Mouse (Mus musculus): Measurements from ENCODE around the gene Bahd1. TPM values are rescaled to one million over a fixed set of nuclear protein-coding genes. Genes with fewer than 3 reads are reported as not detected.

The Bahd1 gene
- polyA plus RNA-seq, 1 experiment from 2014 or later: 2.8 TPM

- H3K4me2 ChIP-seq (ENCODE audit: low read depth, low read length): no peak overlapping the region
- H3K36me3 ChIP-seq (ENCODE audit: control insufficient read depth, insufficient read depth, low read length): no peaks in the 10 kb centered on the region
- H3K4me1 ChIP-seq (replicated peaks; ENCODE audit: control insufficient read depth, insufficient read depth, low read length): no peaks in the 10 kb centered on the region; the same call in 1 of the 2 replicates
- 73% methylated on average over 11 of the region's 11 CpGs for WGBS
- no peak overlapping the region for H3K9ac ChIP-seq (ENCODE audit: low read length)
- no peak overlapping the region for H3K4me3 ChIP-seq (ENCODE audit: low read length)
- peaks cover 6% of the 10 kb centered on the region for H3K27me3 ChIP-seq (ENCODE audit: control insufficient read depth, insufficient read depth, low read depth, low read length)
- H3K27ac ChIP-seq (ENCODE audit: low read length): no peak overlapping the region
- no peaks in the 10 kb centered on the region for H3K9me3 ChIP-seq (ENCODE audit: control insufficient read depth, low read length)
- no peak for ATAC-seq (ENCODE audit: low read depth)
These were observed 69.5 kb downstream of the Bahd1 start for GRCm38 (mm10) chr2:118969585-118970147.

GRCm38 (mm10) chr2:118972048-118972447 lies 71.9 kb downstream of the Bahd1 start:
- H3K36me3 ChIP-seq (ENCODE audit: control insufficient read depth, insufficient read depth, low read length): no peaks in the 10 kb centered on the region
- peaks cover 6% of the 10 kb centered on the region for H3K4me1 ChIP-seq (replicated peaks; ENCODE audit: control insufficient read depth, insufficient read depth, low read length)
- peaks cover 10% of the 10 kb centered on the region for H3K27me3 ChIP-seq (ENCODE audit: control insufficient read depth, insufficient read depth, low read depth, low read length)
- ATAC-seq (ENCODE audit: low read depth): no peak
- H3K9me3 ChIP-seq (ENCODE audit: control insufficient read depth, low read length): no peaks in the 10 kb centered on the region
- WGBS: 72% methylated on average over 5 of the region's 5 CpGs
- H3K27ac ChIP-seq (ENCODE audit: low read length): no peak overlapping the region
- no peak overlapping the region for H3K9ac ChIP-seq (ENCODE audit: low read length)
- H3K4me2 ChIP-seq (ENCODE audit: low read depth, low read length): no peak overlapping the region
- H3K4me3 ChIP-seq (ENCODE audit: low read length): no peak overlapping the region

- WGBS: 1% methylated on average over 33 of the region's 33 CpGs
- Histone ChIP-seq H3K4me2 (ENCODE audit: low read depth, low read length) (peak overlapping the region; percentile 74), H3K9me3 (ENCODE audit: control insufficient read depth, low read length) (no peaks in the 10 kb centered on the region), H3K27ac (ENCODE audit: low read length) (no peak overlapping the region), H3K4me1 (replicated peaks; ENCODE audit: control insufficient read depth, insufficient read depth, low read length) (peaks cover 6% of the 10 kb centered on the region), H3K36me3 (ENCODE audit: control insufficient read depth, insufficient read depth, low read length) (no peaks in the 10 kb centered on the region), H3K27me3 (ENCODE audit: control insufficient read depth, insufficient read depth, low read depth, low read length) (peaks cover 10% of the 10 kb centered on the region), H3K9ac (ENCODE audit: low read length) (peak overlapping the region; percentile 69), H3K4me3 (ENCODE audit: low read length) (peak overlapping the region; percentile 42)
- ATAC-seq (ENCODE audit: low read depth): peak; percentile 80
These were observed 72.7 kb downstream of the Bahd1 start for GRCm38 (mm10) chr2:118972687-118973376.

Other genes with a start within 250 kb of the Bahd1 start
- gene Pak6, start 237.1 kb upstream of the Bahd1 start, polyA plus RNA-seq (2015; fragmentation: Nextera tagmentation; extraction: Ambion mirVana): 2.2 and 3.9 TPM in 2 replicates
- 0.06 and 0.11 TPM in 2 replicates for gene Ankrd63, start 196.4 kb upstream of the Bahd1 start, polyA plus RNA-seq (2015; fragmentation: Nextera tagmentation; extraction: Ambion mirVana)
- 1.6 and 1.8 TPM in 2 replicates for gene Plcb2, start 171.9 kb upstream of the Bahd1 start, polyA plus RNA-seq (2015; fragmentation: Nextera tagmentation; extraction: Ambion mirVana)
- 18.7 and 20.5 TPM in 2 replicates for gene Inafm2, start 154.6 kb upstream of the Bahd1 start, polyA plus RNA-seq (2015; fragmentation: Nextera tagmentation; extraction: Ambion mirVana)
- 1.3 and 1.4 TPM in 2 replicates for gene Ccdc9b, start 137.7 kb upstream of the Bahd1 start, polyA plus RNA-seq (2015; fragmentation: Nextera tagmentation; extraction: Ambion mirVana)
- gene Phgr1, start 127.6 kb upstream of the Bahd1 start, polyA plus RNA-seq (2015; fragmentation: Nextera tagmentation; extraction: Ambion mirVana): 0.31 and 0.58 TPM in 2 replicates
- gene Disp2, start 120.7 kb upstream of the Bahd1 start, polyA plus RNA-seq (2015; fragmentation: Nextera tagmentation; extraction: Ambion mirVana): 0.65 and 1.0 TPM in 2 replicates
- 126 and 137 TPM in 2 replicates for gene Knstrn, start 86.4 kb upstream of the Bahd1 start, polyA plus RNA-seq (2015; fragmentation: Nextera tagmentation; extraction: Ambion mirVana)
- 77.9 and 94.5 TPM in 2 replicates for gene Ivd, start 38.4 kb upstream of the Bahd1 start, polyA plus RNA-seq (2015; fragmentation: Nextera tagmentation; extraction: Ambion mirVana)
- gene Chst14, start 26.1 kb downstream of the Bahd1 start, polyA plus RNA-seq (2015; fragmentation: Nextera tagmentation; extraction: Ambion mirVana): 28.6 and 29.4 TPM in 2 replicates
- gene Ccdc32, start 129.0 kb downstream of the Bahd1 start, polyA plus RNA-seq (2015; fragmentation: Nextera tagmentation; extraction: Ambion mirVana): 23.8 and 25.1 TPM in 2 replicates
- 3.3 and 3.5 TPM in 2 replicates for gene Rpusd2, start 134.4 kb downstream of the Bahd1 start, polyA plus RNA-seq (2015; fragmentation: Nextera tagmentation; extraction: Ambion mirVana)
- gene Knl1, start 146.7 kb downstream of the Bahd1 start, polyA plus RNA-seq (2015; fragmentation: Nextera tagmentation; extraction: Ambion mirVana): 62.8 and 64.4 TPM in 2 replicates
- gene Rad51, start 212.4 kb downstream of the Bahd1 start, polyA plus RNA-seq (2015; fragmentation: Nextera tagmentation; extraction: Ambion mirVana): 52.6 and 53.0 TPM in 2 replicates